Mouse (Mus musculus) stomach, embryonic 14.5 days (tissue): ENCODE results near the gene Agmo. TPM values are rescaled to one million over a fixed set of nuclear protein-coding genes. Genes with fewer than 3 reads are reported as not detected.

Experiments
- ATAC-seq: fragments of 200-750 bp; cut with Nextera tagmentation; 2 replicates; pipeline ENCODE4 v1.8.0; 2017; ENCODE audit warnings: low read depth, moderate TSS enrichment; ENCODE audit not compliant: insufficient number of reproducible peaks, insufficient read depth, low FRiP score
- H3K27ac ChIP-seq: fragments of 300-500 bp; sonication (generic); 2 replicates; pipeline ENCODE4 v1.5.1; 2014; ENCODE audit warnings: mild to moderate bottlenecking, low read length, moderate library complexity, mixed read lengths
- H3K27me3 ChIP-seq: fragments of 300-500 bp; sonication (generic); 2 replicates; pipeline ENCODE4 v1.6.1; 2014; ENCODE audit warnings: low read length, control low read depth, mixed read lengths; ENCODE audit not compliant: control insufficient read depth, insufficient read depth
- H3K36me3 ChIP-seq: fragments of 300-500 bp; sonication (generic); 2 replicates; pipeline ENCODE4 v1.6.1; 2014; ENCODE audit warnings: mild to moderate bottlenecking, control low read depth, low read length, moderate library complexity, mixed read lengths; ENCODE audit not compliant: control insufficient read depth, insufficient read depth
- H3K4me1 ChIP-seq: fragments of 300-500 bp; sonication (generic); 2 replicates; pipeline ENCODE4 v1.6.1; 2014; ENCODE audit warnings: low read length, control low read depth, mixed read lengths; ENCODE audit not compliant: control insufficient read depth, insufficient read depth
- H3K4me2 ChIP-seq: fragments of 300-500 bp; sonication (generic); replicated peaks from 2 replicates; pipeline ENCODE4 v1.6.1; 2014; ENCODE audit warnings: low read depth, low read length, control low read depth
- H3K4me3 ChIP-seq: fragments of 300-500 bp; sonication (generic); 2 replicates; pipeline ENCODE4 v1.5.1; 2014; ENCODE audit warnings: low read depth, low read length, control low read depth
- H3K9ac ChIP-seq: fragments of 300-500 bp; sonication (generic); replicated peaks from 2 replicates; pipeline ENCODE4 v1.6.1; 2014; ENCODE audit warnings: low read depth, mild to moderate bottlenecking, control low read depth, low read length, moderate library complexity, mixed read lengths
- H3K9me3 ChIP-seq: fragments of 300-500 bp; sonication (generic); 2 replicates; pipeline ENCODE4 v1.6.1; 2016; ENCODE audit warnings: low read depth, low read length, control low read depth; ENCODE audit not compliant: control insufficient read depth
- WGBS: fragments of 180-500 bp; shearing (Covaris S2); extraction: QIAGEN DNeasy Blood & Tissue Kit; methylation state at CpG from one replicate; pipeline ENCODE4 v1.1.7; 2014; 5-methylcytosine and 5-hydroxymethylcytosine counted together
- polyA plus RNA-seq: library from polyadenylated mRNA; unstranded; fragments of >200 nt; fragmentation: Nextera tagmentation; extraction: Ambion mirVana; gene quantifications from 2 replicates; pipeline ENCODE4 v1.2.1, GENCODE M21; 2014

Gene Agmo
- polyA plus RNA-seq, 1 experiment from 2014 or later = 0.85 TPM

DNA sequence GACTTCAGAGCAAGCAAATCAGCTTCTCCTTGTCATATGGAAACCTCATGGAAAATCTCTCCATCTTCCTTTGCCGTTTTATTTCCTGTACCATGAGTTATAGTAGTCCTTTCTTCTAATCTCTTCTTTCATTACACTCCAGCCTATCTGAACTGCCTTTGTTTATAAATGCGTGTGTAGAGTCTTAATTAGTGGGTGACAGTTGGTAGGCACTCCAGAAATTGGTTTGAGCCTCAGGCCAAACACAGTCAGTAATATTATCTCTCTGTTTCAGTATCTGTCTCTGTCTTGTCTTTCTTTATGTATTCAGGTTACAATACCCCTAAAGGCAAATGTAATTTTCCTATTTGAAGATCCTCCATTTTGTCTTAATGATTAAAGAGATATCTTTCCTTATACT lies 208.2 kb downstream of the Agmo start:
- H3K4me3 ChIP-seq = no peak overlapping the region
- ATAC-seq = no peak
- WGBS = 40% methylated on average over 2 of the region's 2 CpGs
- no peak overlapping the region for H3K9ac ChIP-seq
- no peaks in the 10 kb centered on the region for H3K9me3 ChIP-seq
- H3K4me2 ChIP-seq = no peak overlapping the region
- no peak overlapping the region for H3K27ac ChIP-seq
- H3K36me3 ChIP-seq = no peaks in the 10 kb centered on the region
- H3K4me1 ChIP-seq = no peaks in the 10 kb centered on the region
- H3K27me3 ChIP-seq = no peaks in the 10 kb centered on the region

DNA sequence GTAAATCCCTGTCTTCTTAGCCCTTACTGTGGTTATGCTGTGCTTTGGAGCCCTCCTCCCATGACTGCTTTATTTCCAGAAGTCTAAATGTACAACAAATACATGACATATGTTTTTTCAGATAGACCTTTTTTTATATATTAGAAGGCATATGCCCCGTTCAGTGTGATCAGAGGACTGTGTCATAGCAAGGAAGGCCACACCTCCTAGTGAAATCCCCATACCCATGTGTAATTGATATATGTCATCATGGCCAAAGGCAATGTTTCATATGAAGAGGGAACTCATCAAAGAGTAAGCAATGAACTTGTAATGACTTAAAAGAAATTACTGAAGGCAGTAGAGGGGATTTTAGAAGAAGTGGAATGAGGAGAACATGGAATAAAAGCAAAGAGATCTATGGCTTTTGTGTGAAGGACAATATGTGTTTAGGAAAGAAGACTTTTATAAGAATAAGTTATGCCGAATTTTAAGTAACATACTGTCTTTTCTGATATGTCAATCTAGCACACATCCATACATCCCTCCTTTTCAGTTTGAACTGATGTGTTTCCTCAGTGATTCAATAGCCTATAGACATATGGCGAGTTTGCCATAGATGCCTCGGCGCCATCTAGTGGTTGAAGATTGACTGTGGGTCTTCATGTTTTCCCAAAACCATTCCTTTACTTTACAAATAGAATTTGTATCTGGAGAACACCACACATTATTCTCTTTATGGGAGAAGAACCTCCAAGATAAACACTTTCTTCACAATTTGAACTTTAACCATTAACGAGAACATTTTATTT lies 209.1 kb downstream of the Agmo start:
- no peak for ATAC-seq
- Histone ChIP-seq H3K4me3 (no peak overlapping the region), H3K27ac (no peak overlapping the region), H3K36me3 (no peaks in the 10 kb centered on the region), H3K9me3 (no peaks in the 10 kb centered on the region), H3K4me1 (no peaks in the 10 kb centered on the region), H3K9ac (no peak overlapping the region), H3K4me2 (no peak overlapping the region), H3K27me3 (no peaks in the 10 kb centered on the region)
- 15% methylated on average over 6 of the region's 6 CpGs for WGBS

- Histone ChIP-seq H3K9me3 (no peaks in the 10 kb centered on the region), H3K27me3 (no peaks in the 10 kb centered on the region), H3K4me1 (no peaks in the 10 kb centered on the region), H3K4me3 (no peak overlapping the region), H3K4me2 (no peak overlapping the region), H3K36me3 (no peaks in the 10 kb centered on the region), H3K27ac (no peak overlapping the region), H3K9ac (no peak overlapping the region)
- no peak for ATAC-seq
- 61% methylated on average over 5 of the region's 5 CpGs for WGBS
Observed at GRCm38 (mm10) chr12:37471631-37472030, 230.2 kb downstream of the Agmo start.

- no peaks in the 10 kb centered on the region for H3K4me1 ChIP-seq
- no peak for ATAC-seq
- no peak overlapping the region for H3K27ac ChIP-seq
- H3K9ac ChIP-seq = no peak overlapping the region
- H3K4me3 ChIP-seq = no peak overlapping the region
- H3K36me3 ChIP-seq = no peaks in the 10 kb centered on the region
- no peaks in the 10 kb centered on the region for H3K27me3 ChIP-seq
- WGBS = 77% methylated on average over 2 of the region's 2 CpGs
- H3K4me2 ChIP-seq = no peak overlapping the region
- H3K9me3 ChIP-seq = no peaks in the 10 kb centered on the region
Observed at GRCm38 (mm10) chr12:37476849-37477248, 235.4 kb downstream of the Agmo start.

DNA sequence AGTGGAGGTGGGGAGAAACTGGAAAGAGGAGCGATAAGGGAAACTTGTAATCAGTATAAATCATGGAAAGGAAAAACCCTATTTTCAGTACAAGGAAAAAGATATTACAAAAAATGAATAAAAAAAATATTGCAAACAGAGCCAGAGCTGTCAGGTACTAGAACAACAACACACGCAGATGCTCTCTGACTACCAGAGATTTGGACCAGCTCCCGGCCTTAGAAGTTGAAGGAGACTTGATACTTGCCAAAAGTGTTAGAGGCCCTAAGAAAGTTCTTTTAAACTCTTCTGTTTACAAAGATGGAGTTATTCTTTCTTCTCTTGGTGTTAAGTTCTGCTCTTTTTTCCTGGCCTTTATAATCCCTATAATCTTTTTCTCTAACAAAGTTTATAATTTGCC lies 246.6 kb downstream of the Agmo start:
- Histone ChIP-seq H3K27ac (no peak overlapping the region), H3K9me3 (no peaks in the 10 kb centered on the region), H3K27me3 (no peaks in the 10 kb centered on the region), H3K9ac (no peak overlapping the region), H3K36me3 (no peaks in the 10 kb centered on the region), H3K4me1 (no peaks in the 10 kb centered on the region), H3K4me3 (no peak overlapping the region), H3K4me2 (no peak overlapping the region)
- WGBS = 57% methylated on average over 3 of the region's 3 CpGs
- no peak for ATAC-seq

GRCm38 (mm10) chr12:37498871-37499270 lies 257.4 kb downstream of the Agmo start:
- 61% methylated on average over 3 of the region's 3 CpGs for WGBS
- Histone ChIP-seq H3K4me1 (no peaks in the 10 kb centered on the region), H3K9ac (no peak overlapping the region), H3K27me3 (no peaks in the 10 kb centered on the region), H3K36me3 (no peaks in the 10 kb centered on the region), H3K4me2 (no peak overlapping the region), H3K4me3 (no peak overlapping the region), H3K9me3 (no peaks in the 10 kb centered on the region), H3K27ac (no peak overlapping the region)
- no peak for ATAC-seq

GRCm38 (mm10) chr12:37507406-37507805 lies 266.0 kb downstream of the Agmo start:
- ATAC-seq = no peak
- Histone ChIP-seq H3K9me3 (no peaks in the 10 kb centered on the region), H3K4me1 (no peaks in the 10 kb centered on the region), H3K27me3 (no peaks in the 10 kb centered on the region), H3K27ac (no peak overlapping the region), H3K36me3 (no peaks in the 10 kb centered on the region), H3K9ac (no peak overlapping the region), H3K4me3 (no peak overlapping the region), H3K4me2 (no peak overlapping the region)
- 52% methylated on average over 1 of the region's 1 CpGs for WGBS

DNA sequence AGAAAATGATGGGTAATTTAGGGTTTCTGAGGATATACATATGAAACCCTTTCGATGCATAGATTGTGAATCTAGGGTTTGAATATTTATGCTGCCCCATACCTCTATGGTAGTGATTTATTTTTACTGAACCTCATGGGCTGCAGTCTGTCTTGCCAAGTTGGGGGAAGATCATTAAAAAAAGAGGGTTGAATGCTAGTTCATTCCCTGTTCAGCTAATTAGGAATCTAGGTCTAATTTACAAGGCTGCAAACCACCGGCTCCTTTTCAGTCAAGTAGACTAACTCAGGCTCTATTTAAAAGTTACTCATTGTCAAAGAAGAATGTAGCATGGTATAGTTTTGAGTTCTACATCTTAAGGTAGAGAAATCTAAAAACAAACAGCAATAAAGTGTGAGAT lies 266.4 kb downstream of the Agmo start:
- Histone ChIP-seq H3K27ac (no peak overlapping the region), H3K9ac (no peak overlapping the region), H3K4me1 (no peaks in the 10 kb centered on the region), H3K27me3 (no peaks in the 10 kb centered on the region), H3K4me3 (no peak overlapping the region), H3K9me3 (no peaks in the 10 kb centered on the region), H3K4me2 (no peak overlapping the region), H3K36me3 (no peaks in the 10 kb centered on the region)
- WGBS = 84% methylated on average over 2 of the region's 2 CpGs
- no peak for ATAC-seq

GRCm38 (mm10) chr12:37521772-37522171 lies 280.3 kb downstream of the Agmo start:
- Histone ChIP-seq H3K36me3 (no peaks in the 10 kb centered on the region), H3K9ac (no peak overlapping the region), H3K9me3 (no peaks in the 10 kb centered on the region), H3K4me2 (no peak overlapping the region), H3K27me3 (no peaks in the 10 kb centered on the region), H3K4me3 (no peak overlapping the region), H3K4me1 (no peaks in the 10 kb centered on the region), H3K27ac (no peak overlapping the region)
- ATAC-seq = no peak
- 41% methylated on average over 1 of the region's 1 CpGs for WGBS
